Comparison of ENCODE assay signal across 8 mouse cellular contexts in genomic region chr1:172082899-172083445, GRCm38 (mm10). TPM values are rescaled to one million over a fixed set of nuclear protein-coding genes. Genes with fewer than 3 reads are reported as not detected.
DNase-seq lines count a peak whose midpoint lies in the region; ATAC-seq and TF ChIP-seq lines count a peak whose summit lies in the region.

No protein-coding gene starts in this region.

- ATAC-seq in embryonic facial prominence, embryonic 11.5 days (replicated peaks; ENCODE audit: insufficient number of reproducible peaks, low FRiP score, low TSS enrichment, low read depth) = peak; percentile 77
- ATAC-seq in intestine, embryonic 15.5 days = peak; percentile 75; the same call in 1 of the 2 replicates

- peaks cover 68% of the 10 kb centered on the region for H3K79me2 ChIP-seq in myocyte (ENCODE audit: control insufficient read depth, insufficient read depth)

- intact Hi-C loops in left cerebral cortex, postnatal 36 days (cut with DNase I) = no loop called here

- no peak for TF ChIP-seq POLR2A in myocyte (IDR thresholded peaks at IDR 0.05; ENCODE audit: insufficient read length, low read depth)

- H3K9me3 ChIP-seq in embryonic facial prominence, embryonic 11.5 days (replicated peaks; ENCODE audit: control insufficient read depth, low read length) = no peaks in the 10 kb centered on the region
- no peaks in the 10 kb centered on the region for H3K9me3 ChIP-seq in intestine, embryonic 15.5 days

- TF ChIP-seq CTCF in layer of hippocampus, adult 2 months (conservative IDR thresholded peaks at IDR 0.05) = no peak

- H3K4me3 ChIP-seq in layer of hippocampus, adult 2 months = peak overlapping the region; percentile 87
- H3K4me3 ChIP-seq in embryonic facial prominence, embryonic 11.5 days (ENCODE audit: low read depth, low read length) = peak overlapping the region; percentile 92
- H3K4me3 ChIP-seq in intestine, embryonic 15.5 days (replicated peaks) = peak overlapping the region; percentile 78
- peak overlapping the region; percentile 100 for H3K4me3 ChIP-seq in myocyte

- H3K4me2 ChIP-seq in embryonic facial prominence, embryonic 11.5 days (ENCODE audit: low read depth, low read length) = peak overlapping the region; percentile 40
- peak overlapping the region; percentile 51 for H3K4me2 ChIP-seq in intestine, embryonic 15.5 days (replicated peaks)
- peak overlapping the region; percentile 78 for H3K4me2 ChIP-seq in myocyte (ENCODE audit: low read depth)

- 2% methylated on average over 24 of the region's 24 CpGs for WGBS in embryonic facial prominence, embryonic 11.5 days
- WGBS in intestine, embryonic 15.5 days = under 1% methylated on average over 24 of the region's 24 CpGs

- no peak for DNase-seq in layer of hippocampus, adult 2 months (ENCODE audit: low spot score in 2 of 2)
- DNase-seq in layer of hippocampus, postnatal 25 days (ENCODE audit: extremely low spot score in 1 of 2, low spot score in 1 of 2) = no peak
- peak; percentile 9 for DNase-seq in embryonic facial prominence, embryonic 11.5 days (ENCODE audit: low spot score)
- no peak for DNase-seq in cerebellum, postnatal 4 days (ENCODE audit: low spot score in 2 of 2)
- DNase-seq in adrenal gland, adult 2 months = no peak
- DNase-seq in left cerebral cortex, postnatal 36 days (ENCODE audit: low spot score in 2 of 2) = no peak

- H3K36me3 ChIP-seq in embryonic facial prominence, embryonic 11.5 days (replicated peaks; ENCODE audit: control insufficient read depth, insufficient read depth, low read depth, low read length) = peaks cover 2% of the 10 kb centered on the region; the same call in 1 of the 2 replicates
- no peaks in the 10 kb centered on the region for H3K36me3 ChIP-seq in intestine, embryonic 15.5 days
- H3K36me3 ChIP-seq in myocyte (ENCODE audit: control insufficient read depth, insufficient read depth) = peaks cover 9% of the 10 kb centered on the region

- peak overlapping the region; percentile 9 for H3ac ChIP-seq in myocyte (ENCODE audit: control insufficient read depth, insufficient read length)

- peak overlapping the region; percentile 93 for H3K27ac ChIP-seq in layer of hippocampus, adult 2 months
- H3K27ac ChIP-seq in embryonic facial prominence, embryonic 11.5 days (replicated peaks; ENCODE audit: low read depth, low read length) = 0 out of 2 replicates have a peak overlapping the region, but pooled peaks have one; percentile 24
- H3K27ac ChIP-seq in intestine, embryonic 15.5 days = peak overlapping the region; percentile 82

- H3K4me1 ChIP-seq in embryonic facial prominence, embryonic 11.5 days (ENCODE audit: control insufficient read depth, insufficient read depth, low read length) = no peaks in the 10 kb centered on the region
- H3K4me1 ChIP-seq in intestine, embryonic 15.5 days (replicated peaks) = peaks cover 11% of the 10 kb centered on the region

- no peaks in the 10 kb centered on the region for H3K27me3 ChIP-seq in embryonic facial prominence, embryonic 11.5 days (ENCODE audit: control insufficient read depth, insufficient read depth, low read length)
- H3K27me3 ChIP-seq in intestine, embryonic 15.5 days (replicated peaks) = no peaks in the 10 kb centered on the region
- H3K27me3 ChIP-seq in myocyte (ENCODE audit: control insufficient read depth, insufficient read depth, insufficient read length) = no peaks in the 10 kb centered on the region

- H3K9ac ChIP-seq in embryonic facial prominence, embryonic 11.5 days (replicated peaks; ENCODE audit: low read length) = peak overlapping the region; percentile 87
- H3K9ac ChIP-seq in intestine, embryonic 15.5 days = peak overlapping the region; percentile 85

TF ChIP-seq in myocyte, 11 proteins besides CTCF, POLR2A, EP300 and RAD21:
- no peak for TF ChIP-seq POLR2AphosphoS2 (IDR thresholded peaks at IDR 0.05; ENCODE audit: insufficient read length, low read depth)
- TF ChIP-seq CEBPB (IDR thresholded peaks at IDR 0.05; ENCODE audit: insufficient read depth, poor library complexity, severe bottlenecking) = no peak
- TF ChIP-seq USF1 (IDR thresholded peaks at IDR 0.05; ENCODE audit: low read depth) = no peak

RNA-seq across cellular contexts. Expression of gene Ncstn, which starts 0.4 kb away (rescaled TPM):
- total RNA-seq in layer of hippocampus, adult 2 months (2021) = 10 to 100 TPM; 58.1 to 63.3 TPM
- 10 to 100 TPM; 59.5 to 63.2 TPM for total RNA-seq in layer of hippocampus, postnatal 25 days (2021)
- polyA plus RNA-seq in embryonic facial prominence, embryonic 11.5 days (2014; fragmentation: Nextera tagmentation; extraction: Ambion mirVana) = 85.6 and 89.2 TPM in 2 replicates
- 135 and 136 TPM in 2 replicates for polyA plus RNA-seq in intestine, embryonic 15.5 days (2015; fragmentation: Nextera tagmentation; extraction: Ambion mirVana)
- 49.7 TPM for polyA plus RNA-seq in myocyte (2012; fragmentation: generic; extraction: Trizol)
- total RNA-seq in adrenal gland, adult 2 months (2021) = 10 to 100 TPM; 83.9 to 85.7 TPM
- 62.9 and 83.8 TPM in 2 replicates for polyA plus RNA-seq in adrenal gland, adult 2 months (2012; rRNA removed)
- 10 to 100 TPM; 63.3 to 71.6 TPM for total RNA-seq in left cerebral cortex, postnatal 36 days (2021)

RNA-seq across cellular contexts. Expression of gene Copa, which starts 0.6 kb away (rescaled TPM):
- 100 to 1,000 TPM; 146 to 147 TPM for total RNA-seq in layer of hippocampus, adult 2 months (2021)
- total RNA-seq in layer of hippocampus, postnatal 25 days (2021) = 100 to 1,000 TPM; 148 to 149 TPM
- polyA plus RNA-seq in embryonic facial prominence, embryonic 11.5 days (2014; fragmentation: Nextera tagmentation; extraction: Ambion mirVana) = 185 and 186 TPM in 2 replicates
- polyA plus RNA-seq in intestine, embryonic 15.5 days (2015; fragmentation: Nextera tagmentation; extraction: Ambion mirVana) = 201 and 203 TPM in 2 replicates
- polyA plus RNA-seq in myocyte (2012; fragmentation: generic; extraction: Trizol) = 144 TPM
- 100 to 1,000 TPM; 174 to 178 TPM for total RNA-seq in adrenal gland, adult 2 months (2021)
- polyA plus RNA-seq in adrenal gland, adult 2 months (2012; rRNA removed) = 11.0 and 21.1 TPM in 2 replicates
- total RNA-seq in left cerebral cortex, postnatal 36 days (2021) = 100 to 1,000 TPM; 143 to 144 TPM

RNA-seq across cellular contexts. Expression of gene Nhlh1, which starts 25.6 kb away (rescaled TPM):
- 1 to 10 TPM in 1 of 2 experiments, under 1 TPM in 1; 0.79 to 1.2 TPM for total RNA-seq in layer of hippocampus, adult 2 months (2021)
- total RNA-seq in layer of hippocampus, postnatal 25 days (2021) = 1 to 10 TPM; 1.3 to 1.6 TPM
- 4.6 and 6.5 TPM in 2 replicates for polyA plus RNA-seq in embryonic facial prominence, embryonic 11.5 days (2014; fragmentation: Nextera tagmentation; extraction: Ambion mirVana)
- 0.06 and 0.09 TPM in 2 replicates for polyA plus RNA-seq in intestine, embryonic 15.5 days (2015; fragmentation: Nextera tagmentation; extraction: Ambion mirVana)
- 0.02 TPM for polyA plus RNA-seq in myocyte (2012; fragmentation: generic; extraction: Trizol)
- not detected for total RNA-seq in adrenal gland, adult 2 months (2021)
- polyA plus RNA-seq in adrenal gland, adult 2 months (2012; rRNA removed) = not detected in 2 replicates
- under 1 TPM; 0.42 to 0.72 TPM for total RNA-seq in left cerebral cortex, postnatal 36 days (2021)

RNA-seq across cellular contexts. Expression of gene Pex19, which starts 43.6 kb away (rescaled TPM):
- total RNA-seq in layer of hippocampus, adult 2 months (2021) = 10 to 100 TPM; 84.9 to 88.3 TPM
- 100 to 1,000 TPM in 1 of 2 experiments, 10 to 100 TPM in 1; 99.8 to 101 TPM for total RNA-seq in layer of hippocampus, postnatal 25 days (2021)
- polyA plus RNA-seq in embryonic facial prominence, embryonic 11.5 days (2014; fragmentation: Nextera tagmentation; extraction: Ambion mirVana) = 153 and 155 TPM in 2 replicates
- 143 and 144 TPM in 2 replicates for polyA plus RNA-seq in intestine, embryonic 15.5 days (2015; fragmentation: Nextera tagmentation; extraction: Ambion mirVana)
- 184 TPM for polyA plus RNA-seq in myocyte (2012; fragmentation: generic; extraction: Trizol)
- total RNA-seq in adrenal gland, adult 2 months (2021) = 100 to 1,000 TPM; 112 to 114 TPM
- polyA plus RNA-seq in adrenal gland, adult 2 months (2012; rRNA removed) = 104 and 114 TPM in 2 replicates
- total RNA-seq in left cerebral cortex, postnatal 36 days (2021) = 100 to 1,000 TPM in 1 of 2 experiments, 10 to 100 TPM in 1; 95.6 to 105 TPM

RNA-seq across cellular contexts. Expression of gene Vangl2, which starts 54.7 kb away (rescaled TPM):
- total RNA-seq in layer of hippocampus, adult 2 months (2021) = 10 to 100 TPM; 15.0 to 18.2 TPM
- 10 to 100 TPM; 15.9 to 18.3 TPM for total RNA-seq in layer of hippocampus, postnatal 25 days (2021)
- 25.3 and 28.6 TPM in 2 replicates for polyA plus RNA-seq in embryonic facial prominence, embryonic 11.5 days (2014; fragmentation: Nextera tagmentation; extraction: Ambion mirVana)
- polyA plus RNA-seq in intestine, embryonic 15.5 days (2015; fragmentation: Nextera tagmentation; extraction: Ambion mirVana) = 8.9 and 10.1 TPM in 2 replicates
- polyA plus RNA-seq in myocyte (2012; fragmentation: generic; extraction: Trizol) = 6.9 TPM
- 1 to 10 TPM; 1.7 to 6.2 TPM for total RNA-seq in adrenal gland, adult 2 months (2021)
- polyA plus RNA-seq in adrenal gland, adult 2 months (2012; rRNA removed) = 2.9 and 3.6 TPM in 2 replicates
- 10 to 100 TPM; 10.5 to 16.4 TPM for total RNA-seq in left cerebral cortex, postnatal 36 days (2021)

Comparison
In these comparisons a context has a peak if more than half of its experiments do, and no peak if none do; other contexts are left out.
1. H3K27ac ChIP-seq: peak in every context shown above with its lines; median percentile 93 in layer of hippocampus, adult 2 months; 82 in intestine, embryonic 15.5 days; 24 in embryonic facial prominence, embryonic 11.5 days.